32 mouse cellular contexts compared by ENCODE assay signal in the genomic region with DNA sequence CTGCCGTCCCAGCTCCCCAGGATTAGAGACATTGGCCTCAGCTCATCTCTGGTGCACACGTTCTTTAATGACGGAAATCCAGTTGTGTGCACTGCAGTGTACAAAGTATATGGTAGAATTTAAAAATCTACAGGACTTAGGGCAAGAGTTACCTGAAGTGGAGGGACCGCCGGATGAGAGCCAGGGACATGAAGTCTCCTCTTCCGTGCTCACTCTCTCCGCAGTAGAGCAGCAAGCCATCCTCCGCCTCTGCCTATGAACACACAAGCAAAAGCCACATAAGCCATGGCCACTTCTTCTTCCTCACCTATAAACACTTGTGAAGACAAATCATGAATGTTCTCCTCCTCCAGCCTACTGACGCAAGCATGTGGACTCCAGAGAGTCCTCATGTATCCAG.
"Had no signal": no experiment of that assay in that cellular context is flagged by ENCODE, and none has a peak within 500 bp of the region (broad histone marks: within the 10 kb centered on the region; RNA-seq: fewer than 3 reads in every experiment).

No protein-coding gene starts in this region.

- H3K36me3 ChIP-seq: heart, embryonic 15.5 days; hindbrain, embryonic 12.5 days; hindbrain, embryonic 15.5 days had no signal

- H3K4me1 ChIP-seq: hindbrain, embryonic 10.5 days; hindbrain, embryonic 12.5 days; hindbrain, embryonic 13.5 days; hindbrain, embryonic 15.5 days; intestine, embryonic 15.5 days; kidney, embryonic 15.5 days had no signal

- H3K4me3 ChIP-seq: heart, embryonic 13.5 days; heart, embryonic 15.5 days; hindbrain, embryonic 10.5 days; hindbrain, embryonic 12.5 days; hindbrain, embryonic 13.5 days; hindbrain, embryonic 15.5 days; intestine, embryonic 15.5 days; kidney, embryonic 15.5 days; layer of hippocampus, adult 2 months; left cerebral cortex, adult 2 months had no signal

- H3K27me3 ChIP-seq: heart, embryonic 13.5 days; heart, embryonic 15.5 days; hindbrain, embryonic 12.5 days; hindbrain, embryonic 13.5 days; hindbrain, embryonic 15.5 days; intestine, embryonic 15.5 days; kidney, embryonic 15.5 days had no signal

- DNase-seq: heart, postnatal 10 days; heart, postnatal 14 days; heart, postnatal 36 days; heart, postnatal 4 days; kidney, adult 11 months; kidney, adult 18-20 months; kidney, adult 2 months; kidney, adult 8-10 months; kidney, adult 9 months; kidney, postnatal 10 days; kidney, postnatal 14 days; kidney, postnatal 25 days; kidney, postnatal 36 days; kidney, postnatal 4 days; layer of hippocampus, adult 9-11 months; layer of hippocampus, postnatal 36 days had no signal

- ATAC-seq: hindbrain, embryonic 16.5 days; hindbrain, postnatal 0 days; inflammation-experienced regulatory T-cells, adult 6 months had no signal

- H3K9ac ChIP-seq: heart, embryonic 13.5 days; heart, embryonic 15.5 days; hindbrain, embryonic 12.5 days; hindbrain, embryonic 13.5 days; hindbrain, embryonic 14.5 days; hindbrain, embryonic 15.5 days; intestine, embryonic 15.5 days; kidney, embryonic 15.5 days had no signal

- H3K27ac ChIP-seq: heart, embryonic 13.5 days; heart, embryonic 15.5 days; hindbrain, embryonic 10.5 days; hindbrain, embryonic 12.5 days; hindbrain, embryonic 13.5 days; hindbrain, embryonic 14.5 days; hindbrain, embryonic 15.5 days; hindbrain, postnatal 0 days; intestine, embryonic 15.5 days; kidney, embryonic 15.5 days; kidney, postnatal 0 days; layer of hippocampus, adult 2 months; left cerebral cortex, adult 2 months had no signal

- H3K4me2 ChIP-seq: heart, embryonic 11.5 days; heart, embryonic 13.5 days; heart, embryonic 15.5 days; hindbrain, embryonic 12.5 days; hindbrain, embryonic 13.5 days; hindbrain, embryonic 14.5 days; hindbrain, embryonic 15.5 days; intestine, embryonic 15.5 days; kidney, embryonic 15.5 days had no signal

- H3K9me3 ChIP-seq: heart, embryonic 15.5 days; hindbrain, embryonic 13.5 days; hindbrain, embryonic 15.5 days; intestine, embryonic 15.5 days; kidney, embryonic 15.5 days had no signal
